Mouse (Mus musculus) lung, postnatal 25 days (tissue): ENCODE results near the gene Traf7.

ENCODE experiments used
- DNase-seq: peaks from one replicate; pipeline ENCODE4 v3.0.0; 2022; ENCODE audit warnings: low spot score

Gene Traf7

DNA sequence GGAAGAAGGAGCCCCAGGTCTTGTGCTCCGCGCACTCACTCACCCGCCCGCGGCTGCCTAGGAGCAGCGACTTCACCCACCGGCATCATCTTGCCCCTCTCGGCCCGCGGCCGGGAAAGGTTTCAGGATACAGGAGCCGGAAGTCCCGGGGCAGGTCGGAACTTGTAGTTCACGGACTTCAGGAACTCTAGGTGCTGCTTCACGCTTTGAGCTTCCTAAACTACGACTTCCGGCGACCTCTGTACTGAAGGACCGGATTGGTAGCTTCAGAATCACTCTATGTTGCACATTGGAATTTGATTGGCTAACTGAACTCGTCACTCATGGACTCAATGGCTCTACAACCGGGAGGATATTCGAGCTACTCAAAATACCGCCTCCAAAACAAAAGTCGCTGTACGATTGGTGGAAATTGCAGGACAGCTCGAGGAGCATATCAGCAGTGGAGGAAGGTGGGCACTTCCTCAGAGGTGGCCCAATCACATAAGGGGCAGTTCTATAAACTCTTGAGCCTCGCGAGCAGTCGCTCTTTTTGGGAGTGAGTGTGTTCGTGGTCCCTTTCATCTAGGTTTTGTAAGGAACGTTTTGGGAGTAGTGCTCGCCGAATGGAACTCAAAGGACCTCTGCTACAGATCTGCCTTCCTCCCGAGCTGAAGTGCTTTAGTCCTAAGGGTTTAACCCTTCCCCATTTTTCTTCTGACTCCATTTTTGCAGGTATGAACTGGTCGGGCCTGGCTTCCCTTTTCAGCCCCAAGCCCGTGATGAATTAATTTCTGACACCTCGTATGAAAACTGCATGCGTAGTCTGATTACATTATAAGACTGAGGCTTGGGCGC, at the start of gene Traf7:
TSS of gene Traf7 (minus strand) at position 216 of the 837 bp plus-strand sequence.
- peak; percentile 100 for DNase-seq

DNA sequence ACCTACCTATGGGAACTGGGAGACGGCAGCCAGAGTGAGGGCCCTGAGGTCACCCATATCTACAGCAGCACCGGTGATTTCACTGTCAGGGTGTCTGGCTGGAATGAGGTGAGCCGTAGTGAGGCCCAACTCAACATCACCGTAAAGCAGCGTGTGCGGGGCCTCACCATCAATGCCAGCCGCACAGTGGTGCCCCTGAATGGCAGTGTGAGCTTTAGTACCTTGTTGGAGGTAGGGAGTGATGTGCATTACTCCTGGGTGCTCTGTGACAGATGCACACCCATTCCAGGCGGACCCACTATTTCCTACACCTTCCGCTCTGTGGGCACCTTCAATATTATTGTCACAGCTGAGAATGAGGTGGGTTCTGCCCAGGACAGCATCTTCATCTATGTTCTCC, 46.1 kb upstream of the Traf7 start:
- no peak for DNase-seq

DNA sequence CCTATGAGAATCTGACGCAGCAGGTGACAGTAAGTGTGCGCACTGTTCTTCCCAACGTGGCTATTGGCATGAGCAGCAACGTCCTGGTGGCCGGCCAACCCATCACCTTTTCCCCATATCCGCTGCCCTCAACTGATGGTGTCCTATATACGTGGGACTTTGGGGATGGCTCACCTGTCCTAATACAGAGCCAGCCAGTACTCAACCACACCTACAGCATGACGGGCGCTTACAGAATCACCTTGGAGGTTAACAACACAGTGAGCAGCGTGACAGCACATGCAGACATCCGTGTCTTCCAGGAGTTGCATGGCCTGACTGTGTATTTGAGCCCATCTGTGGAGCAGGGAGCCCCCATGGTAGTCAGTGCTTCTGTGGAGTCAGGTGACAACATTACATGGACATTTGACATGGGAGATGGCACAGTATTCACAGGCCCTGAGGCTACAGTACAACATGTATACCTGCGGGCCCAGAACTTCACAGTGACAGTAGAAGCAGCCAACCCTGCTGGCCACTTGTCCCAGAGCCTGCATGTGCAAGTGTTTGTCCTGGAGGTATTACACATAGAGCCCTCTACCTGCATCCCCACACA, 45.0 kb upstream of the Traf7 start:
- DNase-seq: no peak

DNA sequence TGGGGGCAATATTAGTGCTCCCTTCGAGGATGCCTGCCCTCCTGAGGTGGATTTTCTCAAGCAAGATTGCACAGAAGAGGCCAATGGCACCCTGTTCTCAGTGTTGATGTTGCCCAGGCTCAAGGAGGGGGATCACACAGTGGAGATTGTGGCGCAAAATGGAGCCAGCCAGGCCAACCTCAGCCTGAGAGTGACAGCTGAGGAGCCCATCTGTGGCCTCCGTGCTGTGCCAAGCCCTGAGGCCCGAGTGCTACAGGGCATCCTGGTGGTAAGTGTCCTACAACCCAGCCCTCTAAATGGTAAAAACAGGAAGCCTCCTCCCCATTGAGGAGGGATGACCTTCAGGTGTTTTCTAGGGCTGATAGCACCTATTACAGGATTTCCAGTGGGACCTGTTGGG, 42.1 kb upstream of the Traf7 start:
- no peak for DNase-seq

- peak; percentile 57 for DNase-seq
Observed at GRCm38 (mm10) chr17:24567034-24567779, 39.5 kb upstream of the Traf7 start.

DNA sequence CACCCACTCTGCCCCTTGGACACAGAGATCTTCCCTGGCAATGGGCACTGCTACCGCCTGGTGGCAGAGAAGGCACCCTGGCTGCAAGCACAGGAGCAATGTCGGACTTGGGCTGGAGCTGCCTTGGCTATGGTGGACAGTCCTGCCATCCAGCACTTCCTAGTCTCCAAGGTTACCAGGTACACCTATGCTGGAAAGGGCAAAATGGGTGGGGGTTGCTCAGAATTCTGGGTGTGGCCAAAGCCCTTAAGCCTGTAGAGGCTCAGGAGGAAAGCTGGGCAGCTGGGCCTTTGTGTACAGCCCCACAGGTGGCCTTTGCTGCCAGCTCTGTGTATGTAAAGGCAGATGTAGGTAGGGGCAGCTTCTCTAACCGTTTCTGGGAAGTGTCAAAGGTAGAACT, 38.1 kb upstream of the Traf7 start:
- no peak for DNase-seq

DNA sequence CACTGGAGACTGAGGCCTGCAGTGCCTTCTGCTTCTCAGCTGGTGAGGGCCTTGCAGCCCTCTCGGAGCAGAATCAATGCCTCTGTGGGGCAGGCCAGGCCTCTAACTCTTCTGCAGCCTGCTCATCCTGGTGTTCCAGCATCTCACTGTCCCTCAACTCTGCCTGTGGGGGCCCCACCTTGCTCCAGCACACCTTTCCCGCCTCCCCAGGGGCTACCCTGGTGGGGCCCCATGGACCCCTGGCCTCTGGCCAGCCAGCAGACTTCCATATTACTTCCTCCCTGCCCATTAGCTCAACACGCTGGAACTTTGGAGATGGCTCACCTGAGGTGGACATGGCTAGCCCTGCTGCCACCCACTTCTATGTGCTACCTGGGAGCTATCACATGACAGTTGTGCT, 37.4 kb upstream of the Traf7 start:
- DNase-seq: no peak

DNA sequence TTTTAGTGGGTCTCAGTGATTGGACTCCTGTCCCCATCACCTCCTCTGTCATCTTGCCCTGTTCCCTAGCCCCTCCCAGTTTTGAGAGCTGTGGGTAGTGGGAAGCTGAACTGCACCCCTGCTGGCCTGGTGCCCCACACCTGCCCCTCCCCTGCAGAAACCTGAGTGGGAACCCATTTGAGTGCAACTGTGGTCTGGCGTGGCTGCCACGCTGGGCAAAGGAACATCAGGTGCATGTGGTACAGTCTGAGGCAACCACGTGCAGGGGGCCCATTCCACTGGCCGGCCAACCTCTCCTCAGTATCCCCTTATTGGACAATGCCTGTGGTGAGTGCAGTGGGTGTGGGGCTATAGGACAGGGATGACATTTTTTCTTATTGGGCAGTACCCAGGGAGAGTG, 36.7 kb upstream of the Traf7 start:
- no peak for DNase-seq

GRCm38 (mm10) chr17:24563638-24564037, 35.9 kb upstream of the Traf7 start:
- DNase-seq: no peak

DNA sequence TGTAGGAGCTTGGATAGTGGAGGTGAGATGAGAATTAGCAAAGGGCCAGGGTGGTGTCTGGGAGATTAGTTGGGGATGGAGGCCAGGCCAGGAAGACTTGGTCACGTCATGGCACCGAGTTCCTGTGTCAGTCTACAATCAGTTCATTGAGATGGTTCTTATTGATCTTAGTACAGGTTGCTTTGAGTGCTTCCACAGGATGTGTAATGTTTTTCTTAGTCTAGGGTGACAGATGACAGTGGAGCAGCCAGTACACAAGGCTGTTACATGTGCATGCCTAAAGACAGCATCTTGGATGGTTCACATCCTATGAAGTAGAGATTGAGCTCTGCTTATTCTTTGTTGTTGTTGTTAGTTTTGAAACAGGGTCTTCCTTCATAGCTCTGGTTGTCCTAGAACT, 33.9 kb upstream of the Traf7 start:
- no peak for DNase-seq

GRCm38 (mm10) chr17:24560301-24561028, 32.7 kb upstream of the Traf7 start:
- DNase-seq: no peak

DNA sequence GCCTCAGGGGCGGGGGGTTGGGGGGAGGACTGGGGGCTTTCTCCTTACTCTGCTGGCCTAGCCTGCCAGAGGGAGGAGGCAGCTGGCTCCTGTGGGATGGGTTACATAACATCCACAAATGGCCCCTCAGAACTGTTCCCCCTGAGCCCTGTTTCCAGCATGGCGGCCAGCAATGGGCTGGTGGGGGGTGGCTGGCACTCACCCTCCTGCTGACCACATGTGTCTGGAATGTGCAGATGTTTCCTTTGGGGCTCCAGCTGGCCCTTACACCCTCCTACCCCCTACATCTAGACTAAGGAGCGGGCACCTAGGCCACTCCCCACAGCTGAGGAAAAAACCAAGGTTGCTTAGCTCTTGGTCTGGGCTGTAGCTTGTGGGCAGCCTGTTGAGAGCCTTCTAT, 31.4 kb upstream of the Traf7 start:
- peak; percentile 48 for DNase-seq

GRCm38 (mm10) chr17:24558600-24559099, 30.9 kb upstream of the Traf7 start:
- DNase-seq: peak; percentile 57

DNA sequence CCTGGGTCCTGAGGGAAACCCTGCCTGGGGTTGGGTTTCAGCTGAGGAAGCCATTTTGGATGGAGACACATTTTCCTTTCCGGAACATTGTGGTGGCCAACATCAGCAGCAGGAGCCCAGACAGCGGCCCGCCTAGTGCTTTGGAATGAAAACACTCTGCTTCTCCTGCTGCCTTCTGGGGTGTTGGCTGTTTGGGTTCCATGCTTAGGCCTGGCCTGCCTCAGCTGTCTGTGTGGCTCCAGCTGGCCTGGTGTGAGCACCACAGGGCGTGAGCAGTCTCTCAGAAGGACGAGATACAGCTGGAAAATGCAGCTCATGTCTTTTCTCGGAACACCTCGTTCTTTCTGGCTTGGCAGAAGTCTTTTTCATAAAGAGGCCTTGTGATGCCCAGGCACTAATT, 29.4 kb upstream of the Traf7 start:
- DNase-seq: peak; percentile 68

GRCm38 (mm10) chr17:24551050-24551444, 23.3 kb upstream of the Traf7 start:
- DNase-seq: no peak

DNA sequence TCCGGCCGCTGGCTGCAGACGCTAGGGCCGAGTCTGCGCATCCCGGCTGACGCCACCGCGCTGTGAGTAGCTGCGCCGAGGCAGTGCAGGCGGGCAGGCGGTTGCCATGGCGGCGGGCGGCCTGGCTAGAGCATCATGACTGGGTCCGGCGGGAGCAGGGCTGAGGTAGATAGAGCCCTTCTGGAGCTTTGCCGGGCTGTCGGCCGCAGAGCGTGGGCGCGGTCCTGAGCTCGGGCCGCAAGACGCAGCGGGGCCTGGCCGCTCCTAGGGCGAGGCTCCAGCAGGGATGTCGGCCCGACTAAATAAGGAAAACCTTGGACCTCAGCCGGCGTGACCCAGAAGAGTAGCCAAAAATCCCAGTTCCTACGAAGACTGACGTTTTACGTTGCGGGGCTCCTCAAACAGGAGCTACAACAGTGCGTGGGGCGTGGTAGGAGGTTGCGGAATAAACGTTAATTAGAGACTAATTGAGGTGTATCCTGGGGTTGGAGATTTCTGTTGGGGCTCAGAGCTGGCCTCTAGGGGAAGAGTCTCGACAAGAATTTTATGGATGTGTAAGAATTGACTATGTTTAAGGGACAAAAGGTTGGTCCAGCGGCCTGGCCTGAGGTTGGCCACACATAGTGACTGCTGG, 22.8 kb upstream of the Traf7 start:
- DNase-seq: peak; percentile 71

- DNase-seq: peak; percentile 99
Observed at GRCm38 (mm10) chr17:24549618-24550415, 22.1 kb upstream of the Traf7 start, which contains the start of gene Pkd1. Gene Pkd1, plus strand, starts transcription at chr17:24549834.

GRCm38 (mm10) chr17:24548921-24549617, 21.3 kb upstream of the Traf7 start:
- DNase-seq: peak; percentile 77

DNA sequence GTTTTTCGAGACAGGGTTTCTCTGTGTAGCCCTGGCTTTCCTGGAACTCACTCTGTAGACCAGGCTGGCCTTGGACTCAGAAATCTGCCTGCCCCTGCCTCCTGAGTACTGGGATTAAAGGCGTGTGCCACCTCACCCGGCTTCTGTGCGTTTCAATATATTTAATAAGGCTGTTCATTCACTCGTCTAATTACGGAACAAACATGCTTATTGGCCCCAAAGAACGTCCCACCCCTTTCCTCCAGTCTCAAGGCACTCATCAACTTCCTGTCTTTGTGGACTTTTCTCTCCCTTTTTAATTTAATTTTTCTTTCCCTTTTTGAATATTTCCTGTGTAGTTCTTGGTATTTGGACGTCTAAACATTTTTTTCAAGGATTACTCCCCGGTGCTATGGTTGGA, 20.7 kb upstream of the Traf7 start:
- peak; percentile 30 for DNase-seq

GRCm38 (mm10) chr17:24546234-24546633, 18.5 kb upstream of the Traf7 start:
- no peak for DNase-seq
